Mouse (Mus musculus) embryonic facial prominence, embryonic 15.5 days (tissue): ENCODE measurements around the gene Aqp5. TPM values are rescaled to one million over a fixed set of nuclear protein-coding genes. Genes with fewer than 3 reads are reported as not detected.

ENCODE experiments used
- ATAC-seq: fragments of 200-750 bp; cut with Nextera tagmentation; 2 replicates; pipeline ENCODE4 v1.8.0; 2017; ENCODE audit warnings: low read depth, moderate TSS enrichment; ENCODE audit not compliant: insufficient number of reproducible peaks, low FRiP score, low TSS enrichment
- H3K27ac ChIP-seq: fragments of 300-500 bp; sonication (generic); replicated peaks from 2 replicates; pipeline ENCODE4 v1.5.1; 2015; ENCODE audit warnings: mild to moderate bottlenecking, inconsistent platforms
- H3K27me3 ChIP-seq: fragments of 300-500 bp; sonication (generic); 2 replicates; pipeline ENCODE4 v1.6.1; 2015; ENCODE audit warnings: inconsistent platforms
- H3K36me3 ChIP-seq: fragments of 300-500 bp; sonication (generic); 2 replicates; pipeline ENCODE4 v1.6.1; 2015; ENCODE audit warnings: mild to moderate bottlenecking, inconsistent platforms
- H3K4me1 ChIP-seq: fragments of 300-500 bp; sonication (generic); 2 replicates; pipeline ENCODE4 v1.6.1; 2015; ENCODE audit warnings: inconsistent platforms
- H3K4me2 ChIP-seq: fragments of 300-500 bp; sonication (generic); replicated peaks from 2 replicates; pipeline ENCODE4 v1.6.1; 2015; ENCODE audit warnings: mild to moderate bottlenecking, inconsistent platforms
- H3K4me3 ChIP-seq: fragments of 300-500 bp; sonication (generic); replicated peaks from 2 replicates; pipeline ENCODE4 v1.5.1; 2015; ENCODE audit warnings: mild to moderate bottlenecking, inconsistent platforms
- H3K9ac ChIP-seq: fragments of 300-500 bp; sonication (generic); 2 replicates; pipeline ENCODE4 v1.6.1; 2015; ENCODE audit warnings: inconsistent platforms
- H3K9me3 ChIP-seq: fragments of 300-500 bp; sonication (generic); replicated peaks from 2 replicates; pipeline ENCODE4 v1.6.1; 2016; ENCODE audit warnings: inconsistent platforms
- WGBS: fragments of 180-500 bp; shearing (Covaris S2); methylation state at CpG from one replicate; pipeline ENCODE4 v1.1.7; 2015; 5-methylcytosine and 5-hydroxymethylcytosine counted together
- polyA plus RNA-seq: library from polyadenylated mRNA; unstranded; fragments of >200 nt; fragmentation: Nextera tagmentation; extraction: Ambion mirVana; gene quantifications from 2 replicates; pipeline ENCODE4 v1.2.1, GENCODE M21; 2015

The Aqp5 gene
- 3.5 and 6.0 TPM in 2 replicates for polyA plus RNA-seq

DNA sequence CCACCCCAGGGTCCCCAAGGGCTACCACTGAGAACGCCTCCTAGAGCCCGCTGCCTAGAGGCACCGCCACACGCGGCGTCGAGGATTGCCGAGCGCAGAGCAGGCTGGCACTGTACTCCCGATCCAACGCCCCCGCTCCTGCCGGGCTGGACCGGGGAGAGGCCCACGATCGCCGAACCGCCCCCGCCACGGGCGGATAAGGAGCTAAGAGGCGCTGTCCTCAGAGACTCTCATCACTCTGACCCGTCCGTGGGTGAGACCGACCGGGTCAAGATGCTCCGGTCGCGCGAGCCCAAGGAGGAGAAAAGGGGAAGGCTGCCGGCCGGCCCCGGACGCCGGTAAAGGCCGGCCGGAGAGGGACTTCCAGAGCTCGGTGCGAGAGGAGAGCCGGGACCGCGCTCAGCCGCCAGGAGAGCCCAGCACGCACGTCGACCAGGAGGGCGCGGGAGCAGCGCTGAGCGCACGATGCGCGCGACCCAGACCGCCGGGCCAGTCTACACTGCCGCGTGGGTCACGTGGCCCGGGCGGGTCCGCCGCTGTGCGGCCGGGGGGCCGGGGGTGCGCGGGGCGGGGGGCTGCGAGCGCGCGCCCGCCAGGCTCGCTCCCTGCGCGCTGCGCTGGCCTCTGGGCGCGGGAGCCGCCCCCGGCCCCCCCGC lies at the start of gene Aqp5:
Gene Aqp5 (plus strand): TSS at position 354 of the 656 bp plus-strand sequence.
- peaks cover 100% of the 10 kb centered on the region for H3K27me3 ChIP-seq
- peak within 1 kb of the TSS; percentile 77 for H3K4me2 ChIP-seq
- H3K9me3 ChIP-seq = no peaks in the 10 kb centered on the region
- H3K36me3 ChIP-seq = no peaks in the 10 kb centered on the region
- peaks cover 15% of the 10 kb centered on the region for H3K4me1 ChIP-seq
- WGBS = 2% methylated on average over 41 of the region's 83 CpGs
- H3K9ac ChIP-seq = peak within 1 kb of the TSS; percentile 15; the same call in 1 of the 2 replicates
- H3K4me3 ChIP-seq = peak within 1 kb of the TSS; percentile 43
- no peak within 1 kb of the TSS for H3K27ac ChIP-seq
- ATAC-seq = peak; percentile 68

GRCm38 (mm10) chr15:99544047-99544446 lies 46.5 kb upstream of the Aqp5 start:
- WGBS = 73% methylated on average over 7 of the region's 7 CpGs
- Histone ChIP-seq H3K4me1 (peaks cover 28% of the 10 kb centered on the region), H3K9ac (no peak overlapping the region), H3K4me2 (no peak overlapping the region), H3K27me3 (peaks cover 14% of the 10 kb centered on the region; the same call in 1 of the 2 replicates), H3K9me3 (no peaks in the 10 kb centered on the region), H3K27ac (no peak overlapping the region), H3K36me3 (no peaks in the 10 kb centered on the region), H3K4me3 (no peak overlapping the region)
- no peak for ATAC-seq

DNA sequence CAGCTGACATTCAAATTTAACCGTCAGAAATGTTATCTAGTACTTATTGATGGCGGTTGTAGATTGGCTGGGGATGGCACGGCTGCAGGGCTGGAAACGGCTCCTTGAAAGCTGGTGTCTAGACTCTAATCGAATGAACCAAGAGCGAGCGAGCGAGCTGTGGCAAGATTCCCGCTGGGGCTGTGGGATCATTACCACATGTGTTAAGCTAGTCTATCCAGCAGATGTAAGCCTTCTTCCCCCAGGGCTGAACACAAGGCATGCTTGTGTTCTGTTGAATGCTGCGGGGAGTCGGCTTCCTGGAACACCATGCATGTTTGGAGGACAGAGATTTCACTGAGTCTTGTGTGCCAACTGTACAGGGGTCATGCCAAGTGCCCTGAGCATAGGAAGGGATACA lies 44.0 kb upstream of the Aqp5 start:
- no peak overlapping the region for H3K4me3 ChIP-seq
- H3K4me1 ChIP-seq = peaks cover 28% of the 10 kb centered on the region
- no peaks in the 10 kb centered on the region for H3K36me3 ChIP-seq
- ATAC-seq = peak; percentile 70; the same call in 1 of the 2 replicates
- WGBS = 5% methylated on average over 11 of the region's 11 CpGs
- H3K27me3 ChIP-seq = peaks cover 14% of the 10 kb centered on the region; the same call in 1 of the 2 replicates
- H3K9me3 ChIP-seq = no peaks in the 10 kb centered on the region
- no peak overlapping the region for H3K9ac ChIP-seq
- H3K4me2 ChIP-seq = no peak overlapping the region
- H3K27ac ChIP-seq = no peak overlapping the region

- no peak overlapping the region for H3K9ac ChIP-seq
- no peak overlapping the region for H3K4me3 ChIP-seq
- peaks cover 14% of the 10 kb centered on the region; the same call in 1 of the 2 replicates for H3K27me3 ChIP-seq
- ATAC-seq = no peak
- H3K9me3 ChIP-seq = no peaks in the 10 kb centered on the region
- peaks cover 28% of the 10 kb centered on the region for H3K4me1 ChIP-seq
- H3K4me2 ChIP-seq = no peak overlapping the region
- H3K27ac ChIP-seq = no peak overlapping the region
- no peaks in the 10 kb centered on the region for H3K36me3 ChIP-seq
- WGBS = 52% methylated on average over 6 of the region's 6 CpGs
These were observed 42.9 kb upstream of the Aqp5 start for GRCm38 (mm10) chr15:99547732-99548131.

DNA sequence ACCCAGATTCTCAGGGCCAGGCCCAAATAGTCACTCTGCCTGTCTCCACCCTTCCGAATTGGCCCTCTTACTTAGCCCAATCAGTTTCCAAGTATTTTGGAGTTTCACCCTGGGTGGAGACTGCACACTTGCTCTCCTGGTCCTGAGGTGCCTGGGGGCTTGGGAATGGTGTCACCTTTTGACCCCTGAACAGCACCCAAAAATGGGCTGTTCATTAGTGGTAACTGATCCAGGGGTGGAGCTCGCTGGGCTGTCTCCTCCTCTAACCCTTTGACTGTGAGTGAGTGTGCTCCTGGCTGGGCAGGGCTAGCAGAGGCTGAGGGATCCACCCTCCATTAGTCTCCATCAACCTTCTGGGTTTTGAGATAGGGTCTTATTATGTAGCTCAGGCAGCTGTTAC lies 40.7 kb upstream of the Aqp5 start:
- peaks cover 34% of the 10 kb centered on the region for H3K4me1 ChIP-seq
- no peak overlapping the region for H3K4me3 ChIP-seq
- H3K27me3 ChIP-seq = no peaks in the 10 kb centered on the region
- H3K4me2 ChIP-seq = no peak overlapping the region
- WGBS = 42% methylated on average over 2 of the region's 2 CpGs
- no peak overlapping the region for H3K9ac ChIP-seq
- no peak overlapping the region for H3K27ac ChIP-seq
- no peaks in the 10 kb centered on the region for H3K9me3 ChIP-seq
- H3K36me3 ChIP-seq = no peaks in the 10 kb centered on the region
- ATAC-seq = no peak

- Histone ChIP-seq H3K36me3 (no peaks in the 10 kb centered on the region), H3K4me3 (no peak overlapping the region), H3K27ac (no peak overlapping the region), H3K27me3 (no peaks in the 10 kb centered on the region), H3K4me2 (no peak overlapping the region), H3K4me1 (peaks cover 12% of the 10 kb centered on the region), H3K9ac (no peak overlapping the region), H3K9me3 (no peaks in the 10 kb centered on the region)
- WGBS = 17% methylated on average over 6 of the region's 6 CpGs
- ATAC-seq = peak; percentile 69; the same call in 1 of the 2 replicates
These were observed 36.8 kb upstream of the Aqp5 start for GRCm38 (mm10) chr15:99553767-99554166.

DNA sequence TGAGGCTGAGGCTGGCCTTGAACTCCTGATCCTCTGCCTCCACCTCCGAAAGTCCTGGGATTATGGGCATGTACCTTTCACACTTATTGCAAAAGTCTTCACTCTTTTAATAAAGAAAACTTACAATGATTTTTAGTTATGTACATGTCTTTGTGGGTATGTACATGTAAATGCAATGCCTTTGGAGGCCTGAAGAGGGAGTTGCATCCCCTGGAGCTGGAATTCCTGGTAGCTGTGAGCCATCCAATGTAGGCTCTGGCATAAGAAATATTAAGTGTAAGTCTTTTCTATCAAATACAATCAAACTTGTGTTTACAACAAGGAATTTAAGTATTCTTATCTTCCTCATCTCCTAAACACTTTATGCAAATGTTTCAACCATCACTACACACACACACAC lies 31.6 kb upstream of the Aqp5 start:
- Histone ChIP-seq H3K27me3 (peaks cover 4% of the 10 kb centered on the region), H3K4me3 (no peak overlapping the region), H3K4me2 (no peak overlapping the region), H3K4me1 (peaks cover 8% of the 10 kb centered on the region), H3K27ac (no peak overlapping the region), H3K36me3 (no peaks in the 10 kb centered on the region), H3K9me3 (no peaks in the 10 kb centered on the region), H3K9ac (no peak overlapping the region)
- ATAC-seq = no peak
- 83% methylated on average over 1 of the region's 1 CpGs for WGBS

DNA sequence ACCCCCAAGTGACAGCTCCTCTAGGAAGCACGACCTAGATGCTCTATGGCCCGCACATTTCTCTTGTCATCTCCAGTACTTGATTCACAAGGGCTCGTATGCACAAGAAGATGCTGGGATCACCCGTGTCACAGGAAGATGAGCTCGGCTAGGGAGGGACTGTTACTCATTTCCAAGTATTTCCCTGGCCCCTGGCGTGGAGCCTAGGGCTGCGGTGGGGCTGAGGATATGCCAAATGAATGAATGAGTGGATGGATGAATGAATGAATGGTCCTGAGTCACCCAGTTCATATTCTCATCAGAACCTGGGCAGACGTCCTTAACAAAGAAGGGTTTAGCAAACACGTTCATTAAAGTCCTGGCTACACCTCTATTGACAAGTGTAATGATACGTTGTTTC lies 30.3 kb upstream of the Aqp5 start:
- no peak overlapping the region for H3K27ac ChIP-seq
- no peak overlapping the region for H3K9ac ChIP-seq
- peaks cover 11% of the 10 kb centered on the region for H3K4me1 ChIP-seq
- no peak for ATAC-seq
- no peaks in the 10 kb centered on the region for H3K9me3 ChIP-seq
- H3K4me2 ChIP-seq = no peak overlapping the region
- peaks cover 4% of the 10 kb centered on the region for H3K27me3 ChIP-seq
- no peaks in the 10 kb centered on the region for H3K36me3 ChIP-seq
- 70% methylated on average over 10 of the region's 10 CpGs for WGBS
- H3K4me3 ChIP-seq = no peak overlapping the region

DNA sequence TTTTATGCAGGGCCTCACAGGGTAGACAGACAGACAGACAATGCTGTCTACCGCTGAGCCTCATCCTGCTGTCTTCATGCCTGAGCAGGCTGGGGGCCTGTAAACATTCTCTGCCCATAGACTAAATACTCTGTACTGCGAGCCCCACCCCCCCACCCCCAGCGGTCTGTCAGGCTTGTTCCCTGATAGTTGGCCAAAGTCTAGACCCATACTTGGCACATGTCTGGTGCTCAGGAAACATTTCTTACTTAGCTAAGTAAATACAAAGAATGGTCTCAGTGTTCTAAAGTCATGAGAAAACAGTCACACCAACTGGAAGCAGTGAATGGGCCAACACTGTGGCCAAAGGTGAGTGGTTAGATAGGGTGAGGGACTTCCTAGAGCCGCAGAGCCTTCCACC lies 23.2 kb upstream of the Aqp5 start:
- WGBS = 67% methylated on average over 4 of the region's 4 CpGs
- Histone ChIP-seq H3K4me1 (peaks cover 9% of the 10 kb centered on the region), H3K27me3 (no peaks in the 10 kb centered on the region; the same call in 1 of the 2 replicates), H3K9me3 (no peaks in the 10 kb centered on the region), H3K4me3 (no peak overlapping the region), H3K9ac (no peak overlapping the region), H3K4me2 (no peak overlapping the region), H3K27ac (no peak overlapping the region), H3K36me3 (no peaks in the 10 kb centered on the region)
- no peak for ATAC-seq

- H3K27ac ChIP-seq = no peak overlapping the region
- no peaks in the 10 kb centered on the region; the same call in 1 of the 2 replicates for H3K27me3 ChIP-seq
- WGBS = 58% methylated on average over 6 of the region's 6 CpGs
- H3K36me3 ChIP-seq = no peaks in the 10 kb centered on the region
- peaks cover 9% of the 10 kb centered on the region for H3K4me1 ChIP-seq
- H3K9ac ChIP-seq = no peak overlapping the region
- no peak overlapping the region for H3K4me3 ChIP-seq
- ATAC-seq = no peak
- H3K9me3 ChIP-seq = no peaks in the 10 kb centered on the region
- H3K4me2 ChIP-seq = no peak overlapping the region
These were observed 21.9 kb upstream of the Aqp5 start for GRCm38 (mm10) chr15:99568682-99569081.

DNA sequence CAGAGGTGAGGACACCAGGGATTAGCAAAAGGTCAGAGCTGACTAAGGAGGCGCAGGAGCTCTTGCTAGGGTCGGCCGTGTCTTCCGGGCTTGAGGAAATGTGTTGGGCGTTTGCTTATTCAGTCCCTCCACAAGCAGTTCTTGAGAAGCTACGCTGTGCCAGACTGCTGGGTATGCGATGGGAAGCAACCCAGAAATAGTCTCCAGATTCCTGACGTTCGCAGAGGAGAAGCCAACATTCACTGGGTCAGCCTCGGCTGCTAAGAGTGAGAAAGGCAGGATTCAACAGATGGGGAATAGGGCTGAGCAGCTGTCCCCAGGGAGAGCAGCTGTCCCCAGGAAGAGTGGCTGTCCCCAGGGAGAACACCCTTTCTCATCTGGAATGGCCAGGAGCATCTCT lies 21.5 kb upstream of the Aqp5 start:
- H3K4me2 ChIP-seq = no peak overlapping the region
- no peaks in the 10 kb centered on the region for H3K9me3 ChIP-seq
- no peak overlapping the region for H3K9ac ChIP-seq
- H3K4me3 ChIP-seq = no peak overlapping the region
- 64% methylated on average over 10 of the region's 10 CpGs for WGBS
- H3K27me3 ChIP-seq = no peaks in the 10 kb centered on the region
- ATAC-seq = no peak
- no peaks in the 10 kb centered on the region for H3K36me3 ChIP-seq
- no peak overlapping the region for H3K27ac ChIP-seq
- peaks cover 8% of the 10 kb centered on the region for H3K4me1 ChIP-seq
